Mouse (Mus musculus): ENCODE data around the gene St6galnac1. TPM values are rescaled to one million over a fixed set of nuclear protein-coding genes. Genes with fewer than 3 reads are reported as not detected.

The St6galnac1 gene
- polyA plus RNA-seq, 1 experiment from 2014 or later: 0.12 TPM

DNA sequence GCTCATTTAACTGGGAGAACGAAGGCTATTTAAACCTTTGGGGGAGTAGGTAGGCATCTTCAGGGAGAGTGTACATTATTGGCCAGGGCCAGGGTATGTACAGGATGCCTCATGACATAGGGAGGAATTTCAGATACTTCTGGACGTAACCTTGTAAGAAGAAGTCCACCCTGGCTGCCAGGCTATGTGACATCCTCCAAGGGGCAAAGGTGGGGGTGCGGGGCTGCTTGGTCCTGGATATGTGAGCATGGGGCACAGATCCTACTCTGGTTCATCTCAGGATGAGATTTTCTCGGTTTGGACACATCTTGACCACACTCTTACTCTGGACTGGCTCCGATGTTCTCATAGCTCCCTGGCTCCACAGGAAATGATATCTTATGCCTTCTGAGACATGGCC lies 52.2 kb downstream of the St6galnac1 start:
- 89% methylated on average over 5 of the region's 5 CpGs for WGBS
- TF ChIP-seq CTCF (IDR thresholded peaks at IDR 0.05; ENCODE audit: low read depth): no peak

DNA sequence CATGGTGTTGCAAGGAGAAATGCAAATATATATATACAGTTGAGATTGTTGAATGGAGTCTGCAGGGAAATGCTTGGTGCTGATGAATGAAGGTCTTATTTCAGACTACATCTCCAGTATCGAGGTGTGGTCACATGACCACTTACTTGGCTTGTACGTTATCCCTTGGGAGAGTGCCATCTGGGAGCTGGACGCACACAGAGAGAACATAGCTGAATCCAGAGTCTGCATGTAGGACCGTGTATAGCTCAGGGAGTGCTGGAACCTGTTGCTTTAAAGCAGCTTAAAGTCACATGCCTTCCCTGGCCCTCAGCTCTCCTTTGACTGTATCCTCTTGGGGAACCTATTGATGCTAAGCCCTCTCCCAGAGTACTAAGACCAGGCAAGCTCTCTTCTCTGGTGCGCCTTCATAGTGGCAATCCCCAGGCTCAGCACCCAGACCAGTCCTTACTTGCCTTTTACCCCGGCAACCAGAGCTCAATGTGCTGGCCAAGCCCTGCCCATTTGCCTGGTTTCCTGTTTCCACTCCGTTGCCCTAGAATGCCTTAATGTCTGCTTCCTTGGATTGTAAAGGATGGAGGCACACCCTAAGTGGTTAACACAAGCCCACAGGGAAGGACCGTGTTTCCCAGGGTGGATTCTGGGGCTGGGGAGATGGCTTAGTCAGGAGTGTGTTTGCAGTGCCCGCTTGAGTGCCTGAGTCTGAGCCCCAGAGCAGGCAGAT lies 53.6 kb downstream of the St6galnac1 start:
- Histone ChIP-seq H3K9ac (ENCODE audit: low read depth, low read length) (no peak overlapping the region), H3K4me2 (replicated peaks; ENCODE audit: low read depth) (no peak overlapping the region), H3K4me3 (ENCODE audit: low read depth, low read length) (no peak overlapping the region), H3K9me3 (ENCODE audit: control insufficient read depth) (peaks cover 5% of the 10 kb centered on the region), H3K27ac (ENCODE audit: low read depth, low read length) (no peak overlapping the region), H3K27me3 (replicated peaks; ENCODE audit: control insufficient read depth, insufficient read depth, low read length) (no peaks in the 10 kb centered on the region; the same call in 1 of the 2 replicates), H3K4me1 (replicated peaks; ENCODE audit: control insufficient read depth, insufficient read depth, low read length) (no peaks in the 10 kb centered on the region), H3K36me3 (ENCODE audit: control insufficient read depth, insufficient read depth) (no peaks in the 10 kb centered on the region)
- no peak for TF ChIP-seq CTCF (IDR thresholded peaks at IDR 0.05; ENCODE audit: low read depth)
- ATAC-seq: no peak
- WGBS: 64% methylated on average over 9 of the region's 9 CpGs

More for the DNA sequence above, 52.2 kb downstream of the St6galnac1 start:
- Histone ChIP-seq H3K9ac (ENCODE audit: low read depth, low read length) (no peak overlapping the region), H3K4me2 (replicated peaks; ENCODE audit: low read depth) (no peak overlapping the region), H3K27me3 (replicated peaks; ENCODE audit: control insufficient read depth, insufficient read depth, low read length) (no peaks in the 10 kb centered on the region; the same call in 1 of the 2 replicates), H3K36me3 (ENCODE audit: control insufficient read depth, insufficient read depth) (no peaks in the 10 kb centered on the region), H3K9me3 (ENCODE audit: control insufficient read depth) (peaks cover 2% of the 10 kb centered on the region), H3K27ac (ENCODE audit: low read depth, low read length) (no peak overlapping the region), H3K4me1 (replicated peaks; ENCODE audit: control insufficient read depth, insufficient read depth, low read length) (no peaks in the 10 kb centered on the region), H3K4me3 (ENCODE audit: low read depth, low read length) (no peak overlapping the region)
- ATAC-seq: no peak

DNA sequence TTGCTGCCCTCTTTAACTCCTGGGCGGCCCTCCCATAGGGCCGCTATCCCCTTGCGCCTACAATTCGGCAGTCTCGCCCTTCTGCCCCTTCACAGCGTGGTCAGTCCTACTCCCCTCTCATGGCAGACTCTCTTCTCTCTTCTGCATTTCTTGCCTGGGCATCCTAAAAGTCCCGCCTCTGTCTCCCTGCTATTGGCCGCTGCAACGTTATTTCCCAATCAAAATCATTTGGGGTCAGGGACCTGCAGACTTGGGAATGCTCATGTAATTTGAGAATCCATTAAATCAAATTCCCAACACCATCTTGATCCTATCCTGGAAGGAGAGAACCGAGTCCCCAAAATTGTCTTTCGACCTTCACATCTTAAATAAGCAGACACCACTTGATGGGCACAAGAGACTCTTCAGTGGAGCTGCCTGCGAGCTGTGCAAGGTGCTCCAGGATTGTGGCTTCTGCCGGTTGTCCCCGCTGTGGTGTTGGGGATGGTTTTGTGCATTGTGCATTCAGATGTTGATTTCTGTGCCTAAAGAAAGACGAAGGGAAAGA lies 54.9 kb downstream of the St6galnac1 start:
- Histone ChIP-seq H3K4me1 (replicated peaks; ENCODE audit: control insufficient read depth, insufficient read depth, low read length) (no peaks in the 10 kb centered on the region), H3K9ac (ENCODE audit: low read depth, low read length) (no peak overlapping the region), H3K9me3 (ENCODE audit: control insufficient read depth) (peaks cover 5% of the 10 kb centered on the region), H3K36me3 (ENCODE audit: control insufficient read depth, insufficient read depth) (no peaks in the 10 kb centered on the region), H3K4me3 (ENCODE audit: low read depth, low read length) (no peak overlapping the region), H3K4me2 (replicated peaks; ENCODE audit: low read depth) (no peak overlapping the region), H3K27me3 (replicated peaks; ENCODE audit: control insufficient read depth, insufficient read depth, low read length) (no peaks in the 10 kb centered on the region; the same call in 1 of the 2 replicates), H3K27ac (ENCODE audit: low read depth, low read length) (no peak overlapping the region)
- ATAC-seq: no peak
- 91% methylated on average over 15 of the region's 15 CpGs for WGBS
- no peak for TF ChIP-seq CTCF (IDR thresholded peaks at IDR 0.05; ENCODE audit: low read depth)

Other genes with a start within 250 kb of the St6galnac1 start
- 2.5 and 3.3 TPM in 2 replicates for gene Sphk1, start 244.6 kb downstream of the St6galnac1 start, polyA plus RNA-seq (2015; fragmentation: Nextera tagmentation; extraction: Ambion mirVana)
- 3.7 and 4.8 TPM in 2 replicates for gene Ube2o, start 194.1 kb downstream of the St6galnac1 start, polyA plus RNA-seq (2015; fragmentation: Nextera tagmentation; extraction: Ambion mirVana)
- not detected in 2 replicates for gene Aanat, start 189.1 kb downstream of the St6galnac1 start, polyA plus RNA-seq (2015; fragmentation: Nextera tagmentation; extraction: Ambion mirVana)
- 7.6 and 8.4 TPM in 2 replicates for gene Rhbdf2, start 148.5 kb downstream of the St6galnac1 start, polyA plus RNA-seq (2015; fragmentation: Nextera tagmentation; extraction: Ambion mirVana)
- 0.84 and 1.1 TPM in 2 replicates for gene Prcd, start 122.0 kb downstream of the St6galnac1 start, polyA plus RNA-seq (2015; fragmentation: Nextera tagmentation; extraction: Ambion mirVana)
- gene Cygb, start 121.2 kb downstream of the St6galnac1 start, polyA plus RNA-seq (2015; fragmentation: Nextera tagmentation; extraction: Ambion mirVana): 17.5 and 20.2 TPM in 2 replicates
- 33.6 and 39.4 TPM in 2 replicates for gene Mxra7, start 52.5 kb upstream of the St6galnac1 start, polyA plus RNA-seq (2015; fragmentation: Nextera tagmentation; extraction: Ambion mirVana)
- gene Mettl23, start 67.8 kb upstream of the St6galnac1 start, polyA plus RNA-seq (2015; fragmentation: Nextera tagmentation; extraction: Ambion mirVana): 34.1 and 37.1 TPM in 2 replicates
- 44.4 and 44.7 TPM in 2 replicates for gene Jmjd6, start 67.9 kb upstream of the St6galnac1 start, polyA plus RNA-seq (2015; fragmentation: Nextera tagmentation; extraction: Ambion mirVana)
- 100 and 109 TPM in 2 replicates for gene Mfsd11, start 76.9 kb upstream of the St6galnac1 start, polyA plus RNA-seq (2015; fragmentation: Nextera tagmentation; extraction: Ambion mirVana)
- 354 and 366 TPM in 2 replicates for gene Srsf2, start 77.6 kb upstream of the St6galnac1 start, polyA plus RNA-seq (2015; fragmentation: Nextera tagmentation; extraction: Ambion mirVana)
- 0.25 and 0.48 TPM in 2 replicates for gene Mgat5b, start 143.4 kb upstream of the St6galnac1 start, polyA plus RNA-seq (2015; fragmentation: Nextera tagmentation; extraction: Ambion mirVana)